Mouse (Mus musculus) lung, postnatal 0 days (tissue): ENCODE measurements at regions not wholly inside any gene's neighbourhood (a gene's known extent, or its start where the extent isn't known, plus 50 kb on each side); places are given as distances from the start of the nearest gene placed in this dataset.

ENCODE experiments used
- CTCF ChIP-seq: IDR thresholded peaks from 2 replicates; pipeline ENCODE4 v1.5.1; 2016; ENCODE audit warnings: antibody characterized with exemption, mild to moderate bottlenecking
- EP300 ChIP-seq: IDR thresholded peaks from 2 replicates; pipeline ENCODE4 v1.6.1; 2016; ENCODE audit warnings: antibody characterized with exemption, mild to moderate bottlenecking, control low read depth

GRCm38 (mm10) chr17:49337881-49338280, 90.3 kb upstream of the Mocs1 start:
- TF ChIP-seq EP300 (no peak), CTCF (no peak)
